Mouse (Mus musculus): ENCODE results near the gene Efna4.
A peak's percentile ranks its signal among the peaks of the same experiment; 100 is the strongest.

Efna4 gene

GRCm38 (mm10) chr3:89337721-89338578 is at the start of gene Efna4:
Gene Efna4, minus strand, starts transcription at chr3:89338028.
- peak; percentile 94 for DNase-seq (ENCODE audit: extremely low read depth, insufficient read length, low spot score)

GRCm38 (mm10) chr3:89386438-89387420 is 48.9 kb upstream of the Efna4 start:
- DNase-seq (ENCODE audit: extremely low read depth, insufficient read length, low spot score), result no peak

DNA sequence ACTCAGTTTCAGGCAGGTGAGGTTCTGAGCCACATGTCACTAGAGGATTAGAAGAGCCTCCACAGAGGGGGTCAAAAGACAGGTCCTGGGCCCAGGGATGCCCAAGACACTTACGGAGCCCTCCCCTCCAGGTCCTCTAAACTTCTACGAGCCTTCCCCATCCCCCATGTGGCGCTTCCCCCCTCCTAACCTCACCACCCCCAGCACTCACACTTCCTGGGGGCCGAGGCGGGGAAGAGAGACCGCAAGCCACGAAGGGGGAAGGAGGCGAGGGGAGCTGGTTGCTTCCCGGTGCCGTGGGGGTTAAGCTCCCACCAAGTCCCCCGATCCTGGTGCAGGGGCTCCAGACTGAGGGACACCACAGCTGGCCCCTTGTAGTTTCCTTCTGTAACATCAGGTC is 47.6 kb upstream of the Efna4 start:
- no peak for DNase-seq (ENCODE audit: extremely low read depth, insufficient read length, low spot score)

DNA sequence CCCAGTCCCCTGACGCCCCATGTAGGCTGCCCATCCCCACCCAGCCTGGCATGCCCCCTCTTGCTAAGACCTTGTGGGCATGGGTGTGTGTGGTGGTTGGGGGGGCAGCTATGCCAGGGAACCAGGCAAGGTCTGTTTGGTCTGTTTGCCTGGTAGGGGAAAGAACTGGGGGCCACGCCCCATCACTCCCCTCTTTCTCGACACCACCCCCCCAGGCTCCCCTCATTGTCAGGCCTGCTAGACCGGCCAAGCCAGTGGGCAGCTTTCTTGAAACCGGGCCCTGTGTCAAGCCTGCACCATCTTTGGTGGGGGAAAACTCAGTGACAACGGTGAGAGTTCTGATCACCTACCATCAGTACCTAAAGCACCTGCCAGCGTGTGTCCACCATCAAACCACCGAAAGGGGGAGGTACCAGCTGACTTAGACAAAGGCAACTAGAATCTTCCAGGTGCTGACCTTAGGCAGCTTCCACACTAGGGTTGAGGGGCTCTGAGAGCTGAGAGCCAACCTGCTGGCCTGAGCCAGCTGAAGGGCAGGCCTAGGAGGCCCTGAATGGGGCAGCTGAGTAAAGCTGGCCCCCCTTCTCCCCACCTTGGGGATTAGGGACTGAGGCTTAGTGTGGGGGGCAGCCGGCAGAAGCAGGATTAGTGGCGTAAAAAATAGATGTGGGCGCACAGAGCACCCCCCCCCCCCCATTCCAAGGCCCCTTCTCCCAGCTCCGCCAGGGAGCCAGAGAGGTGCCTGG is 46.7 kb upstream of the Efna4 start:
- no peak for DNase-seq (ENCODE audit: extremely low read depth, insufficient read length, low spot score)

DNA sequence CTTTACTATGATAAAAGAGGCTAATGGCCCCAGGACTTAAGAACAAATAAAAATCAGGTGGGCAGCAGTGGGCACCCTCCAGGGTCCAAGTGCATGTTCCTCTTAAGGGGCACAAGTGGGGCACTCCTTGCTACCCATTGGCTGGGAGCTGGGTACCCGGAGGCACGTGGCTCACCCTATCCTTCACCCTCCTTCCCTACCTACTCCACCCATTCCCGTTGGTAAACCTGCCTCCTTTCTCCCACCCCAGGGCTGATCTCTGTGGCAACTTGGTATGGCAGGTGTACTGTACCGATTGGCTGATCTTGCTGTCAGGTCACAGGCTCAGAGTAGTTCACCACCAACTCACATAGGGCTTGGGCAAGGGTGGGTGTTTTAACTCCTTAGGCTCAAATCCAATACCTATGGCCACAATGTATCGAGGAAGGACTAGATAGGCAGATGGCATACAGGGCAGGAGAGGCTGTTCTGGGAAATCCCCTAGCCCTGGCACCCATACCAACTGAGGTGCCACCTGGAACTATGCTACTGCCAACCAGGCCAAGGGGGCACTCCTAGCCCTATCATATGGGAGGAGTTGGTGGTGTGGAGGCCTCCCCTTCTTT is 45.9 kb upstream of the Efna4 start:
- no peak for DNase-seq (ENCODE audit: extremely low read depth, insufficient read length, low spot score)

DNA sequence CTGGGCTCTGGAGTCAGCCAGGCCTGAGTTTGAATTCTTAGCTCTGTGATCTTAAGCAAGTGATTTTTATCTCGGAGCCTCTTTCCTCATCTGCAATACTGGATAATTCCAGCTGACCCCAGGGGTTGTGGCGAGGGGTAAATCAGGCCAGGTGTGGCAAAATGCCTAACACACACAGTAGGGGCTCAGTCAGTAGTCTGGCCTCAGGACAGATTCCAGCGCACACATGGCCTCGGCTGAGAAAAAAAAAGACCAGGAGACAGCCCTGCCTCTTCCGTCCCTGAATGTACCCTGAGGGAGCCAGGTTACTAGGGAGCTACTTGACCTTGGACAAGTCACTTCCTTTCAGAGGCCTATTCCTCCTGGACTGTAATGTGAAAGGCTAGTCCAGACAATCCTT is 45.1 kb upstream of the Efna4 start:
- no peak for DNase-seq (ENCODE audit: extremely low read depth, insufficient read length, low spot score)

- no peak for DNase-seq (ENCODE audit: extremely low read depth, insufficient read length, low spot score)
Observed at GRCm38 (mm10) chr3:89382033-89382882, 44.4 kb upstream of the Efna4 start.

GRCm38 (mm10) chr3:89381233-89381632 is 43.4 kb upstream of the Efna4 start:
- no peak for DNase-seq (ENCODE audit: extremely low read depth, insufficient read length, low spot score)

- DNase-seq (ENCODE audit: extremely low read depth, insufficient read length, low spot score), result no peak
Observed at GRCm38 (mm10) chr3:89380711-89381110, 42.9 kb upstream of the Efna4 start.

DNA sequence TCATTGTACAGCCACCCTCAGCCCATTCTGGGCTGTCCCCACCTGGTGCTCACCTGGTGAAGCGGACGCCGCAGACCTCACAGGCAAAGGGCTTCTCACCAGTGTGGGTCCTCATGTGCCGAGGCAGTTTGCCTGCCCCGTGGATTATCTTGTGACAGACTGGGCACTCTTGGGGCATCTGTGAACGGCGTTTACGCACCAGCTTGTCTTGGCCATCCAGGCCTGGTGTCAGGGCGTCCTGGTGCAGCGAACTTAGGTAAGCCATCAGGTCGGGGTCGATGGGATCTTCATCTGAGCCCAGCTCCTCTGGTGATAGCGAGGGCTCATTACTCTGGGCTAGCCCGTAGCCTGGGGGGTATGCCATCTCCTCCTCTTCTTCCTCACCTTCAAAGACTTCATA is 42.5 kb upstream of the Efna4 start:
- DNase-seq (ENCODE audit: extremely low read depth, insufficient read length, low spot score), result no peak

- no peak for DNase-seq (ENCODE audit: extremely low read depth, insufficient read length, low spot score)
Observed at GRCm38 (mm10) chr3:89379388-89380131, 41.7 kb upstream of the Efna4 start.

GRCm38 (mm10) chr3:89378394-89379067 is 40.7 kb upstream of the Efna4 start:
- peak; percentile 92 for DNase-seq (ENCODE audit: extremely low read depth, insufficient read length, low spot score)

- DNase-seq (ENCODE audit: extremely low read depth, insufficient read length, low spot score), result no peak
Observed at GRCm38 (mm10) chr3:89377831-89378230, 40.0 kb upstream of the Efna4 start.

GRCm38 (mm10) chr3:89373581-89374231 is 35.9 kb upstream of the Efna4 start:
- DNase-seq (ENCODE audit: extremely low read depth, insufficient read length, low spot score), result no peak

DNA sequence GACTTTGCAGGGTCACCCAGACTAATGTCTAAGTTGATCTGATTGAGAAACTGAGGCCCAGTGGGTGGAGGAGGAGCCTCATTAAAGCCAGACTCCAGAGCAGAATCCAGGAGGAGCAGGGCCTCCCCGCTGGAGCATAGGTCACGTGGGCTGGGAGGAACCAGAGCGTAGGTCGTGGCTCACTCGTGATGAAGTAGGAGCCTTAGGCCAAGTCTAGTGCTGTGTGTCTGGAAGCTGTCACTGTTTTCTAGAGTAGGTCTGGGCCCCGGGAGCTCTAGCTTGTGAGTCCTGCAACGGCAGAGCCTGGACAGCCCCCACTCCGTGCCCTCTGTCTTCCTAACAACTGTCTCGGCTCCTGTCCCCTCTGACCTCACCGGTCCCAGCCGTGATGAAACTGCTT is 29.5 kb upstream of the Efna4 start:
- DNase-seq (ENCODE audit: extremely low read depth, insufficient read length, low spot score), result no peak

- no peak for DNase-seq (ENCODE audit: extremely low read depth, insufficient read length, low spot score)
Observed at GRCm38 (mm10) chr3:89365486-89366414, 27.9 kb upstream of the Efna4 start.

- no peak for DNase-seq (ENCODE audit: extremely low read depth, insufficient read length, low spot score)
Observed at GRCm38 (mm10) chr3:89365153-89365485, 27.3 kb upstream of the Efna4 start, which contains the start of gene Dcst1. Gene Dcst1, minus strand, starts transcription at chr3:89365253.
